Mouse (Mus musculus) heart, postnatal 0 days (tissue): Measurements from ENCODE around the gene Cadm2. TPM values are rescaled to one million over a fixed set of nuclear protein-coding genes. Genes with fewer than 3 reads are reported as not detected.

ENCODE experiments used
- ATAC-seq: fragments of 200-750 bp; cut with Nextera tagmentation; 2 replicates; pipeline ENCODE4 v1.8.0; 2017; ENCODE audit warnings: low read depth, moderate number of reproducible peaks, moderate library complexity; ENCODE audit not compliant: insufficient read depth
- DNase-seq: peaks from one replicate; pipeline ENCODE4 v3.0.0-alpha.2; 2016; ENCODE audit warnings: low spot score
- H3K27ac ChIP-seq: fragments of 300-500 bp; sonication (generic); 2 replicates; pipeline ENCODE4 v1.5.1; 2014; ENCODE audit warnings: low read depth, mild to moderate bottlenecking
- H3K27me3 ChIP-seq: fragments of 300-500 bp; sonication (generic); 2 replicates; pipeline ENCODE4 v1.6.1; 2014; ENCODE audit warnings: low read length, mixed read lengths; ENCODE audit not compliant: control insufficient read depth, insufficient read depth
- H3K36me3 ChIP-seq: fragments of 300-500 bp; sonication (generic); replicated peaks from 2 replicates; pipeline ENCODE4 v1.6.1; 2014; ENCODE audit warnings: low read length, mixed read lengths; ENCODE audit not compliant: control insufficient read depth, insufficient read depth
- H3K4me1 ChIP-seq: fragments of 300-500 bp; sonication (generic); 2 replicates; pipeline ENCODE4 v1.6.1; 2014; ENCODE audit warnings: antibody characterized with exemption; ENCODE audit not compliant: control insufficient read depth, insufficient read depth
- H3K4me2 ChIP-seq: fragments of 300-500 bp; sonication (generic); 2 replicates; pipeline ENCODE4 v1.6.1; 2014; ENCODE audit warnings: low read depth, mild to moderate bottlenecking, low read length, moderate library complexity
- H3K4me3 ChIP-seq: fragments of 300-500 bp; sonication (generic); 2 replicates; pipeline ENCODE4 v1.5.1; 2014; ENCODE audit warnings: low read depth, low read length
- H3K9ac ChIP-seq: fragments of 300-500 bp; sonication (generic); replicated peaks from 2 replicates; pipeline ENCODE4 v1.6.1; 2014; ENCODE audit warnings: low read depth, low read length, mixed read lengths
- H3K9me3 ChIP-seq: fragments of 300-500 bp; sonication (generic); replicated peaks from 2 replicates; pipeline ENCODE4 v1.6.1; 2016; ENCODE audit warnings: low read length; ENCODE audit not compliant: control insufficient read depth
- CTCF ChIP-seq: IDR thresholded peaks from 2 replicates; pipeline ENCODE4 v1.5.1; 2016; ENCODE audit warnings: antibody characterized with exemption, control low read depth, low read depth
- EP300 ChIP-seq: IDR thresholded peaks from 2 replicates; pipeline ENCODE4 v1.6.1; 2016; ENCODE audit warnings: antibody characterized with exemption, low read depth
- WGBS: fragments of 180-500 bp; shearing (Covaris S2); extraction: QIAGEN DNeasy Blood & Tissue Kit; methylation state at CpG from one replicate; pipeline ENCODE4 v1.1.7; 2014; 5-methylcytosine and 5-hydroxymethylcytosine counted together
- polyA plus RNA-seq: library from polyadenylated mRNA; unstranded; fragments of >200 nt; fragmentation: Nextera tagmentation; extraction: Ambion mirVana; gene quantifications from 2 replicates; pipeline ENCODE4 v1.2.1, GENCODE M21; 2015
- total RNA-seq: library from RNA; depleted of rRNA; stranded (reverse); fragments of >200 nt; gene quantifications from 2 replicates; pipeline ENCODE4 v1.2.3, GENCODE M21; 2014; ENCODE audit warnings: low replicate concordance; rRNA removed

The Cadm2 gene
- under 0.01 and 1.0 TPM in 2 replicates for total RNA-seq
- polyA plus RNA-seq = 0.14 TPM in 1 of 2 replicates, not detected in the other

- Histone ChIP-seq H3K4me2 (peak within 1 kb of the TSS; percentile 100), H3K27ac (no peak within 1 kb of the TSS), H3K9me3 (no peaks in the 10 kb centered on the region), H3K4me1 (peaks cover 6% of the 10 kb centered on the region; the same call in 1 of the 2 replicates), H3K36me3 (no peaks in the 10 kb centered on the region), H3K9ac (no peak within 1 kb of the TSS; the same call in 1 of the 2 replicates), H3K4me3 (peak within 1 kb of the TSS; percentile 69), H3K27me3 (peaks cover 36% of the 10 kb centered on the region)
- under 1% methylated on average over 33 of the region's 35 CpGs for WGBS
- ATAC-seq (peak; percentile 100), DNase-seq (peak; percentile 95)
- no peak for TF ChIP-seq EP300
These were observed at the start of gene Cadm2 for GRCm38 (mm10) chr16:67620826-67621505. Gene Cadm2, minus strand, starts transcription at chr16:67620908.

DNA sequence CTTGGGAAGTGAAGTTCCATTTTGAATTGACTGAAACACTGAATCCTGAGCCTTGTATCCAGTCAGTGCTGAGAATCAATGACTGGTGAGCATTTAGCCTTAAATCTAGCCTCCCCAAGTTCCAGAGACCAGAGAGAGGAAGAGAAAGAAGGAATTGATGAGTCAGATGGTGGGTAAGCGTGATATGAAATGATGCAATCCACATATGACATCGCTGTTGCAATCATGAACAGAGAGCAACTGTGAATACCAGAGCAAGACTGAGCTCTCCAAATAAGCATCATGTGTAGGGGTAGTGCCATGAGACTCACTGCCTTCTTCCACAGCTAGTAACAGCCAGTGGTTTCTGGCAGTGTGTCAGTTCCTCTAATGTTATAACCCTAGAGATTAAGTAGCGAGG is 26.2 kb upstream of the Cadm2 start:
- Histone ChIP-seq H3K9me3 (no peaks in the 10 kb centered on the region), H3K9ac (no peak overlapping the region), H3K27me3 (no peaks in the 10 kb centered on the region), H3K27ac (no peak overlapping the region), H3K4me2 (no peak overlapping the region), H3K36me3 (no peaks in the 10 kb centered on the region), H3K4me3 (no peak overlapping the region), H3K4me1 (no peaks in the 10 kb centered on the region)
- no peak for DNase-seq
- 74% methylated on average over 3 of the region's 3 CpGs for WGBS
- TF ChIP-seq CTCF (no peak), EP300 (no peak)
- no peak for ATAC-seq

DNA sequence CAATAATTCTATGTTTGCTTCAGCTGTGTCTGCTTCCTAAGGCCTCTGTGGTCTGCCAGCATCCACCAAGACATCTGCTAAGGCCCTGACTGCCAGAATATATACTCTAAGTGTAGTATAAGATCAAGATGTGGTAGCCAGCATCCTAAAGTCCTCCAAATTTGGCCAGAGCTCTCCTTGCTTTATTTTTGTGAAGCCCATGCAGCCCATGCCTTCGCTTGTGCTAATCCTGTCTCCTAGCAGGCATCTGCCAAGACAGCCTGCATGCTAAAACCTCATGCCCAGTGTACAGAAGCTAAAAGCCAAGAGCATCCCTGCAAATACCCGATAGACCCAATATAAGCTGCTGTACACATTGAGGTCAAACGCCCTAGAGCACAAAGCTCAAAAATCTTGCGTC is 22.9 kb upstream of the Cadm2 start:
- Histone ChIP-seq H3K36me3 (no peaks in the 10 kb centered on the region), H3K4me3 (no peak overlapping the region), H3K4me2 (no peak overlapping the region), H3K9ac (no peak overlapping the region), H3K4me1 (no peaks in the 10 kb centered on the region), H3K27me3 (no peaks in the 10 kb centered on the region), H3K27ac (no peak overlapping the region), H3K9me3 (no peaks in the 10 kb centered on the region)
- ATAC-seq (no peak), DNase-seq (no peak)
- 71% methylated on average over 4 of the region's 4 CpGs for WGBS
- TF ChIP-seq EP300 (no peak), CTCF (no peak)

DNA sequence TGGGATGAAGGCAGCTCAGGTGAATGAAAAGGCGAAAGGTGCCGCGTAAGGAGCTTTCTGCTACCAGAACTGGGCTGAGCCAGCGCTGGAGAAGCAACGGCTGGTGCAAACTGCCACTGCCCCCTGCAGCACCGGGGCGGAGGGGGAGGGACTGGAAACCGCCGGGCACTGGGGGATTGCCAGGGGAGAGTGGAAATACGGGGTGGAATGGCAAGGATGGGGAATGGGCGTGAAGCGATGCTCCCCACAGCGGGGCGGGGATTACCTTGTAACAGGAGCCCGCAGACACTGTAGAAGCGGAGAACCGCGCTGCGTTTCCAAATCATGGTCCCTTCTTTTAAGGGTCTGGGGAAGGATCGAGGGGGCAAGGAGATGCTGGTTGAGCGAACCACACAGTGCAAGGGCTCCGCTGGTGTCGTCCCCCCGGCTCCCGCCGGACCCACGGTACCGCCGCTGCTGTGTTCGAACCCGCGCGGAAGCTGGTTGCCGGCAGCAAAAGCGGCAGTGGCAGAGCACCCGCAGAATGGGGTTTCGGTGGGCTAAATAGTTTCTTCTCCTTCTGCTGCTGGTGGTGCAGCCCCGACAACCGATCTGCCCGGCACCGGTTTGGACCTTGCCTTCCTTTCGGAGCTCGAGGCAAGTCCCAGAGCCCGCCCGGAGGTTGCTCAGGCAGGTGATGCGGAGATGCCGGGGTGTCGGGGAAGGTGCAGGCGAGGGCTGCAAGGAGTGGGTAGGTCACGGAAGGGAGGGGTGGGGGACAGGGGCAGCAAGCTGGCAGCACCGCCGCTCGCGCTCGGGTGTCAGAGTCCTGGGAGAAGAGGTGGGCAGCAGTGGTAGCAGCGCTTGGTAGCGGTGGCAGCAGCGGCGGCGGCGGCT is 564 bp downstream of the Cadm2 start:
- under 1% methylated on average over 45 of the region's 61 CpGs for WGBS
- DNase-seq = peak; percentile 8
- Histone ChIP-seq H3K27me3 (peaks cover 36% of the 10 kb centered on the region), H3K36me3 (no peaks in the 10 kb centered on the region), H3K4me2 (peak overlapping the region; percentile 100), H3K4me3 (peak overlapping the region; percentile 69), H3K9me3 (no peaks in the 10 kb centered on the region), H3K27ac (no peak overlapping the region), H3K9ac (no peak overlapping the region), H3K4me1 (peaks cover 6% of the 10 kb centered on the region; the same call in 1 of the 2 replicates)
- TF ChIP-seq CTCF (no peak), EP300 (no peak)
- ATAC-seq = peak; percentile 28; the same call in 1 of the 2 replicates

DNA sequence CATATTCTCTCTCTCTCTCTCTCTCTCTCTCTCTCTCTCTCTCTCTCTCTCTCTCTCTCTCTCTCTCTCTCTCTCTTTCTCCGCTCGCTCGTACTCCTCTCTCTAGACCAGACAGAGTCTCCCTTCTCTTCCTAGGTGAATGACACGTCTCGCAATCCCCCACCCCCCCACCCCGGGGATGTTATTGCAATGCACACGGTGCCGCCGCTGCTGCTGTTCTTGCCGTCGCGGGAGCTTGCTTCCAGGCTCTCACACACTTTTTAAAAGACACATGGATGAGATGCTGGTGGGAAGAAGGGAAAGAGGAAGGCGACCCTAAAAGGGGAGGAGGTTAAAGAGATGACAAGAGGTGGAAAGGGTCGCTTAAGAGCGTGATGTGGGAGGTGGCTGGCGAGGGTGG is 1.3 kb downstream of the Cadm2 start:
- H3K4me2 ChIP-seq = peak overlapping the region; percentile 100
- DNase-seq (no peak), ATAC-seq (no peak)
- H3K9ac ChIP-seq = no peak overlapping the region
- H3K4me3 ChIP-seq = peak overlapping the region; percentile 69
- TF ChIP-seq CTCF = no peak
- TF ChIP-seq EP300 = no peak
- no peaks in the 10 kb centered on the region for H3K36me3 ChIP-seq
- no peaks in the 10 kb centered on the region for H3K9me3 ChIP-seq
- no peak overlapping the region for H3K27ac ChIP-seq
- H3K4me1 ChIP-seq = peaks cover 6% of the 10 kb centered on the region; the same call in 1 of the 2 replicates
- under 1% methylated on average over 16 of the region's 16 CpGs for WGBS
- H3K27me3 ChIP-seq = peaks cover 36% of the 10 kb centered on the region
